Mouse (Mus musculus) E14TG2a.4 (cell line): ENCODE data around the gene Ccl4.

Experiments used
- CTCF ChIP-seq: conservative IDR thresholded peaks from 2 replicates; pipeline ENCODE4 v1.5.1; 2014; ENCODE audit warnings: low read length
- POU5F1 ChIP-seq: IDR thresholded peaks from 2 replicates; pipeline ENCODE4 v1.6.1; 2014; ENCODE audit warnings: low read length, borderline replicate concordance

DNA sequence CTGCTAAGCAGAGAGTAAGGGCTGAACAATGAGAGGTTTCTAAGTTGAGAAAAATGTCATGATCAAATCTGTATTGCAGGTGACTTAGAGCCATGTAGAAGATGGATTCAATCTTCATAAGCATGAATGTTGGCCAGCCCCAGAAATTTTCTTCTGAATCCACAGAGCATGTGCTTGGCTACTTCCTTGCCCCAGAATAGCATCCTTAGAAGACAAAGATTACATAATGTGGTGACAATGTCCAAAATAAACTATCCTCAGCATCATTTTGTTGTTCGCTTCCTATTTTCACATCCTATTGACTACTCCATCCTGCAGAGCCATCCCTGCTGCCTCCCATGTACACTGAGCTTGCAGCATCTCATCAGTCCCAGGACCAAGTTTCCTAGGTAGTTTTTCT lies 13.3 kb downstream of the Ccl4 start:
- no peak for TF ChIP-seq CTCF
- no peak for TF ChIP-seq POU5F1
